Mouse (Mus musculus) left cerebral cortex, postnatal 4 days (tissue): ENCODE data around the gene Fam92b. TPM values are rescaled to one million over a fixed set of nuclear protein-coding genes. Genes with fewer than 3 reads are reported as not detected.

ENCODE experiments used
- DNase-seq: peaks from one replicate; pipeline ENCODE4 v3.0.0-alpha.2; 2022
- intact Hi-C: fragments of 180-260 bp; cut with DNase I; formaldehyde crosslinking; loops from one replicate; pipeline ENCODE4 v1.15.1; 2025
- total RNA-seq, 2 experiments: library from RNA; stranded (reverse); gene quantifications; 2 replicates each; pipeline ENCODE4 v1.2.3; 2021

Gene Fam92b
- total RNA-seq, 2 experiments from 2014 or later = not detected

- no peak for DNase-seq
- intact Hi-C loops = no loop called here
These were observed 14.9 kb downstream of the Fam92b start for GRCm38 (mm10) chr8:120162404-120162752.

GRCm38 (mm10) chr8:120161658-120162403, 15.4 kb downstream of the Fam92b start:
- DNase-seq = no peak

GRCm38 (mm10) chr8:120160366-120160765, 16.9 kb downstream of the Fam92b start:
- DNase-seq = peak; percentile 68
- intact Hi-C loops = no loop called here

More at GRCm38 (mm10) chr8:120161658-120162403, 15.4 kb downstream of the Fam92b start:
- intact Hi-C loops = no loop called here

GRCm38 (mm10) chr8:120152636-120153035, 24.6 kb downstream of the Fam92b start:
- peak; percentile 77 for DNase-seq
- intact Hi-C loops = no loop called here

- intact Hi-C loops = no loop called here
- DNase-seq = peak; percentile 89
These were observed 26.1 kb downstream of the Fam92b start for GRCm38 (mm10) chr8:120151151-120151550.

- DNase-seq = no peak
- intact Hi-C loops = no loop called here
These were observed 27.2 kb downstream of the Fam92b start for GRCm38 (mm10) chr8:120150028-120150427.

- intact Hi-C loops = no loop called here
- no peak for DNase-seq
These were observed 31.2 kb downstream of the Fam92b start for GRCm38 (mm10) chr8:120146051-120146450.

- intact Hi-C loops = no loop called here
- DNase-seq = peak; percentile 58
These were observed 32.5 kb downstream of the Fam92b start for GRCm38 (mm10) chr8:120144652-120145301.

- intact Hi-C loops = no loop called here
- peak; percentile 76 for DNase-seq
These were observed 33.2 kb downstream of the Fam92b start for GRCm38 (mm10) chr8:120143911-120144651.

- intact Hi-C loops = no loop called here
- DNase-seq = no peak
These were observed 36.5 kb downstream of the Fam92b start for GRCm38 (mm10) chr8:120140769-120141168.

- intact Hi-C loops = no loop called here
- DNase-seq = no peak
These were observed 38.3 kb downstream of the Fam92b start for GRCm38 (mm10) chr8:120138958-120139357.

GRCm38 (mm10) chr8:120136618-120137017, 40.6 kb downstream of the Fam92b start:
- intact Hi-C loops = no loop called here
- DNase-seq = peak; percentile 56

GRCm38 (mm10) chr8:120135687-120136086, 41.6 kb downstream of the Fam92b start:
- DNase-seq = no peak
- intact Hi-C loops = no loop called here

GRCm38 (mm10) chr8:120133169-120133568, 44.1 kb downstream of the Fam92b start:
- intact Hi-C loops = no loop called here
- DNase-seq = no peak

- intact Hi-C loops = no loop called here
- DNase-seq = no peak
These were observed 46.1 kb downstream of the Fam92b start for GRCm38 (mm10) chr8:120131158-120131557.

- DNase-seq = no peak
- intact Hi-C loops = no loop called here
These were observed 47.7 kb downstream of the Fam92b start for GRCm38 (mm10) chr8:120129547-120129946.

GRCm38 (mm10) chr8:120126357-120127161, 50.7 kb downstream of the Fam92b start:
- no peak for DNase-seq
- intact Hi-C loops = no loop called here

- peak; percentile 44 for DNase-seq
- intact Hi-C loops = no loop called here
These were observed 52.4 kb downstream of the Fam92b start for GRCm38 (mm10) chr8:120124836-120125389.

- intact Hi-C loops = no loop called here
- DNase-seq = no peak
These were observed 53.0 kb downstream of the Fam92b start for GRCm38 (mm10) chr8:120124261-120124660.

GRCm38 (mm10) chr8:120120951-120121350, 56.3 kb downstream of the Fam92b start:
- no peak for DNase-seq
- intact Hi-C loops = no loop called here
